Mouse (Mus musculus): ENCODE measurements around the gene Ankrd33. TPM values are rescaled to one million over a fixed set of nuclear protein-coding genes. Genes with fewer than 3 reads are reported as not detected.

Gene Ankrd33
- total and polyA plus RNA-seq, 3 experiments = not detected

DNA sequence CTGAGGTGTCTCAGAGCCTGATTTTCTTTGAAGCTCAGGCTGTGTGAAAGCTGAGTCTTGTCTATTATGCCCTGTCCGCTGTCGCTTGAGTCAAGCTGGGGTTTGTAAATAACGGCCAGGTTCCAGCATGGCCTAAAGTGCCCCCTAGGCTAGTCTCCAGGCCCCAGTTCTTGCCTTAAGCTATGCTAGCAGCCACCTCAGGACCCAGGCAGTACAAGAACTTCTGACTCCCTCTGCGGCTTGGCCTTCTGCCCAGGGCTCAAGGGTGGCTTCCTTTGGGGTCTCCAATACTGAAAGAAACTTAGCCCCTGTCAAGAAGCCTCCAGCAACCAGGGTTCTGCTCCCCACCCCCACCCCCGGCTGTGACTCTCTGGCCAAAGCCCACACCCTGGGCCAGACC, 28.6 kb downstream of the Ankrd33 start:
- Histone ChIP-seq H3K27ac (ENCODE audit: control insufficient read depth, low read depth, low read length) (peak overlapping the region; percentile 58), H3K79me2 (ENCODE audit: control insufficient read depth, insufficient read depth, low read length, poor library complexity) (no peaks in the 10 kb centered on the region; the same call in 1 of the 2 replicates), H3K4me3 (ENCODE audit: control insufficient read depth in 1 of 2, insufficient read depth in 1 of 2, low read depth in 2 of 2, low read length in 2 of 2) (peak overlapping the region; percentile 48 to 51; a peak in 3 of 4 replicates), H3K36me3 (ENCODE audit: control insufficient read depth in 1 of 2, insufficient read depth in 2 of 2, low read length in 2 of 2) (peaks cover 0 to 49% of the 10 kb centered on the region in 2 experiments; a peak in 2 of 4 replicates), H3K9me3 (replicated peaks; ENCODE audit: insufficient read depth, low read length) (no peaks in the 10 kb centered on the region), H3K4me1 (ENCODE audit: control insufficient read depth in 1 of 2, insufficient read depth in 2 of 2, low read length in 2 of 2) (peaks cover 21 to 70% of the 10 kb centered on the region in 2 experiments), H3K27me3 (ENCODE audit: control insufficient read depth in 1 of 2, insufficient read depth in 2 of 2, low read length in 2 of 2) (no peaks in the 10 kb centered on the region), H3K9ac (ENCODE audit: control insufficient read depth, low read depth, low read length, poor library complexity, severe bottlenecking) (peak overlapping the region; percentile 73)
- no peak for TF ChIP-seq MYB (IDR thresholded peaks at IDR 0.05; ENCODE audit: low read depth, low read length)
- TF ChIP-seq SIN3A (IDR thresholded peaks at IDR 0.05; ENCODE audit: low read length) = no peak
- no peak for TF ChIP-seq MAX (IDR thresholded peaks at IDR 0.05; ENCODE audit: low read length)
- TF ChIP-seq JUND (IDR thresholded peaks at IDR 0.05; ENCODE audit: low read depth, low read length) = no peak
- TF ChIP-seq TBP (IDR thresholded peaks at IDR 0.05; ENCODE audit: low read depth, low read length) = no peak
- no peak for TF ChIP-seq GABPA (IDR thresholded peaks at IDR 0.05; ENCODE audit: low read depth, low read length)
- TF ChIP-seq ELF1 (IDR thresholded peaks at IDR 0.05; ENCODE audit: low read depth, low read length) = 0 out of 2 replicates have a peak, but pooled peaks have one; percentile 4
- no peak for TF ChIP-seq NRF1 (IDR thresholded peaks at IDR 0.05; ENCODE audit: insufficient read depth, low read depth, low read length, poor library complexity, severe bottlenecking)
- TF ChIP-seq CHD1 (IDR thresholded peaks at IDR 0.05; ENCODE audit: low read depth, low read length) = 0 out of 2 replicates have a peak, but pooled peaks have one; percentile 15
- DNase-seq (ENCODE audit: low read depth, low spot score) = peak; percentile 44

DNA sequence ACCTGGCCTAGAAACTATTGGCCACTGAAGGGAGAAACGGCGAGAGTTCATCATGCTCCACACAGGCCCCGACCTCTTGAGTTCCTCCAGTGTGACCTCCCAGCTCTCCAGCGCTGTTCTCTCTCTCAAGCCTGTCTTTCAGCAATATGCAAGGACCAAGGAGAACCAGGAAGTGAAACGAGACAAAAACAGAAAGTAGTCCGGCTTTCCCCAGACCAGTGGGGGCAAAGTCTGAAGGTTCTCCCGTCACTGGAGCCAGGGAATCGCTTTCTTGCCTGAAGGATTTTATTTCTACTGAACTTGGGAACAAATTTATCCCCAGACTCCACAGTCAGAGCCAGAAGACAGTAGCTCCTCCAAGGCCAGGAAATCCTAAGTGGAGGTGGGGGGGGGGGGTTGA, 29.2 kb downstream of the Ankrd33 start:
- Histone ChIP-seq H3K27ac (ENCODE audit: control insufficient read depth, low read depth, low read length) (peak overlapping the region; percentile 58), H3K4me1 (ENCODE audit: control insufficient read depth in 1 of 2, insufficient read depth in 2 of 2, low read length in 2 of 2) (peaks cover 21 to 67% of the 10 kb centered on the region in 2 experiments)

More for the DNA sequence above, 29.2 kb downstream of the Ankrd33 start:
- Histone ChIP-seq H3K36me3 (ENCODE audit: control insufficient read depth in 1 of 2, insufficient read depth in 2 of 2, low read length in 2 of 2) (peaks cover 0 to 45% of the 10 kb centered on the region in 2 experiments; a peak in 2 of 4 replicates), H3K9me3 (replicated peaks; ENCODE audit: insufficient read depth, low read length) (no peaks in the 10 kb centered on the region), H3K79me2 (ENCODE audit: control insufficient read depth, insufficient read depth, low read length, poor library complexity) (no peaks in the 10 kb centered on the region; the same call in 1 of the 2 replicates), H3K4me3 (ENCODE audit: control insufficient read depth in 1 of 2, insufficient read depth in 1 of 2, low read depth in 2 of 2, low read length in 2 of 2) (peak overlapping the region; percentile 48 to 51), H3K9ac (ENCODE audit: control insufficient read depth, low read depth, low read length, poor library complexity, severe bottlenecking) (peak overlapping the region; percentile 73), H3K27me3 (ENCODE audit: control insufficient read depth in 1 of 2, insufficient read depth in 2 of 2, low read length in 2 of 2) (no peaks in the 10 kb centered on the region)
- peak; percentile 46 for DNase-seq (ENCODE audit: low read depth, low spot score)
- no peak for TF ChIP-seq TCF12 (IDR thresholded peaks at IDR 0.05; ENCODE audit: low read depth, low read length)
- no peak for TF ChIP-seq RCOR1 (IDR thresholded peaks at IDR 0.05; ENCODE audit: low read depth, low read length)
- TF ChIP-seq MYC (IDR thresholded peaks at IDR 0.05; ENCODE audit: low read depth, low read length) = 0 out of 2 replicates have a peak, but pooled peaks have one; percentile 8
- 0 out of 2 replicates have a peak, but pooled peaks have one; percentile 2 for TF ChIP-seq ETS1 (IDR thresholded peaks at IDR 0.05; ENCODE audit: low read depth, low read length)
- TF ChIP-seq ZKSCAN1 (IDR thresholded peaks at IDR 0.05; ENCODE audit: low read depth, low read length) = no peak
- 0 out of 2 replicates have a peak, but pooled peaks have one; percentile 23 for TF ChIP-seq TBP (IDR thresholded peaks at IDR 0.05; ENCODE audit: low read depth, low read length)
- TF ChIP-seq POLR2AphosphoS2 (IDR thresholded peaks at IDR 0.05; ENCODE audit: low read length) = no peak
- TF ChIP-seq MEF2A (IDR thresholded peaks at IDR 0.05; ENCODE audit: extremely low read depth, insufficient replicate concordance, low read depth, low read length, poor library complexity, severe bottlenecking) = no peak
- peak; percentile 43; the same call in 1 of the 2 replicates for TF ChIP-seq HCFC1 (IDR thresholded peaks at IDR 0.05; ENCODE audit: low read depth, low read length)
- no peak for TF ChIP-seq POLR2A (IDR thresholded peaks at IDR 0.05; ENCODE audit: control insufficient read depth in 1 of 2, insufficient read depth in 1 of 2, low read depth in 1 of 2, low read length in 2 of 2, poor library complexity in 1 of 2)
- no peak for TF ChIP-seq JUND (IDR thresholded peaks at IDR 0.05; ENCODE audit: low read depth, low read length)
- no peak for TF ChIP-seq ZNF384 (IDR thresholded peaks at IDR 0.05; ENCODE audit: low read depth, low read length)
- TF ChIP-seq RAD21 (IDR thresholded peaks at IDR 0.05; ENCODE audit: low read depth, low read length) = no peak
- no peak for TF ChIP-seq TAL1 (IDR thresholded peaks at IDR 0.05; ENCODE audit: low read length)
- no peak for TF ChIP-seq NRF1 (IDR thresholded peaks at IDR 0.05; ENCODE audit: insufficient read depth, low read depth, low read length, poor library complexity, severe bottlenecking)
- no peak for TF ChIP-seq UBTF (IDR thresholded peaks at IDR 0.05; ENCODE audit: borderline replicate concordance, insufficient read depth, low read depth, low read length)
- no peak for TF ChIP-seq ZMIZ1 (IDR thresholded peaks at IDR 0.05; ENCODE audit: low read depth, low read length)
- TF ChIP-seq USF1 (IDR thresholded peaks at IDR 0.05; ENCODE audit: low read depth, low read length) = no peak
- TF ChIP-seq ZC3H11A (IDR thresholded peaks at IDR 0.05; ENCODE audit: low read depth, low read length) = no peak
- no peak for TF ChIP-seq E2F4 (IDR thresholded peaks at IDR 0.05; ENCODE audit: borderline replicate concordance, low read depth, low read length)
- TF ChIP-seq USF2 (IDR thresholded peaks at IDR 0.05; ENCODE audit: borderline replicate concordance in 1 of 2, insufficient read depth in 1 of 2, low read depth in 1 of 2, low read length in 2 of 2) = no peak
- TF ChIP-seq CHD1 (IDR thresholded peaks at IDR 0.05; ENCODE audit: low read depth, low read length) = peak; percentile 83; the same call in 1 of the 2 replicates
